In the genomic region with DNA sequence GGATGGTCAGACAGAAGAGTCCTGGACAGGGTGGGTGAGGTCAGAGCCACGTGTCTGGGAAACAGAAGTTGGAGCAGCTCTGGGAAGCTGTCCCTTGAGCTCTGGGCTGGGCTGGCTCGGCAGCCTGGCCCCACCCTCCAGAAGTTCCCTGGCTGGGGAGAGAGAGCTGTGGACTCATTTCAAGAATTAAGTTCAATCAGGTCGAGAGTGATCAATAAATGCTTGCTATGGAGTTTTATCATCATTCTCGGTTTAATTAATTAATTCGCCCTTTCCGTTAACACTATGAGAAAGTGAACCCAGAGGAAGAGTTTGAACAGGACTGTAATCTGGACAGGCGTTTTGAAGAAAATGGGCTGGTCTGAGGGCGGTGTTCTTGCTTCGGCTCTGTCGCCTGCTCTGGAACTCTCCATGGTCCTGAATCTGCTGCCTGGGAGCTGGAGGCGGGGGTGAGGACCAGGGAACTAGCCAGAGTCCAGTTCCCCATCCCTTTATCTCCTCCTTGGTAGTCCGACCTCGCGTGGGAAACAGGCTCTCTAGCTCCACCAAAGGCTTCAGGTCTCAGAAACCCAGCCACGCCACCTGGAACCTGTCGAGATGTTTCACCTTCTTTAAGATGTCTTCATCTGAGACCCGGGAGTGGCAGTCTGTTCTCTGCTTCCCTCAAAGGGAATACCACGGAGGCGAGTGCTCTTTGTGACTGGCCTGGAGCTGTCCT, we compare ENCODE assay signal across 9 mouse cellular contexts. TPM values are rescaled to one million over a fixed set of nuclear protein-coding genes. Genes with fewer than 3 reads are reported as not detected.
A peak's percentile ranks its signal among the peaks of the same experiment; 100 is the strongest.
DNase-seq lines count a peak whose midpoint lies in the region; ATAC-seq and TF ChIP-seq lines count a peak whose summit lies in the region.
"Had no signal": no experiment of that assay in that cellular context is flagged by ENCODE, and none has a peak within 500 bp of the region (broad histone marks: within the 10 kb centered on the region; RNA-seq: fewer than 3 reads in every experiment).

No protein-coding gene starts in this region.

- peak; percentile 19 to 41 for DNase-seq in urinary bladder, adult 18-20 months (ENCODE audit: low spot score in 2 of 2)
- no peak for DNase-seq in urinary bladder, adult 2 months (ENCODE audit: low spot score)
- peak; percentile 75 for DNase-seq in adrenal gland, postnatal 25 days
- peak; percentile 79 for DNase-seq in forebrain, embryonic 10.5 days (ENCODE audit: extremely low spot score, low spot score)
- DNase-seq in hindbrain, postnatal 0 days (ENCODE audit: low spot score): peak; percentile 74
- peak; percentile 36 to 76 for DNase-seq in spleen, postnatal 4 days (ENCODE audit: low spot score in 2 of 2)
- DNase-seq in layer of hippocampus, adult 9-10 months (ENCODE audit: low spot score): no peak

- peak overlapping the region; percentile 66 for H3K4me2 ChIP-seq in hindbrain, postnatal 0 days (ENCODE audit: low read depth, low read length)

- ATAC-seq in hindbrain, postnatal 0 days: no peak
- ATAC-seq in megakaryocyte progenitor cell, adult 5-6 weeks (replicated peaks; ENCODE audit: poor library complexity): peak; percentile 79

- WGBS in forebrain, embryonic 10.5 days: 1% methylated on average over 19 of the region's 19 CpGs
- WGBS in hindbrain, postnatal 0 days: 1% methylated on average over 19 of the region's 19 CpGs

- TF ChIP-seq CTCF in hindbrain, postnatal 0 days (IDR thresholded peaks at IDR 0.05; ENCODE audit: low read depth): peak; percentile 25; the same call in 1 of the 2 replicates

- no peaks in the 10 kb centered on the region for H3K9me3 ChIP-seq in forebrain, embryonic 10.5 days
- H3K9me3 ChIP-seq in hindbrain, postnatal 0 days (ENCODE audit: low read length): no peaks in the 10 kb centered on the region

- peaks cover 83% of the 10 kb centered on the region for H3K27me3 ChIP-seq in forebrain, embryonic 10.5 days (ENCODE audit: poor library complexity, severe bottlenecking)
- H3K27me3 ChIP-seq in hindbrain, postnatal 0 days (ENCODE audit: insufficient read depth, low read length): no peaks in the 10 kb centered on the region

- H3K4me1 ChIP-seq in forebrain, embryonic 10.5 days: peaks cover 69% of the 10 kb centered on the region
- peaks cover 7% of the 10 kb centered on the region for H3K4me1 ChIP-seq in hindbrain, postnatal 0 days (ENCODE audit: insufficient read depth, low read length)

- H3K4me3 ChIP-seq in forebrain, embryonic 10.5 days: peak overlapping the region; percentile 83
- H3K4me3 ChIP-seq in hindbrain, postnatal 0 days (ENCODE audit: low read length): peak overlapping the region; percentile 76

- H3K9ac ChIP-seq in hindbrain, postnatal 0 days (replicated peaks; ENCODE audit: low read length): peak overlapping the region; percentile 82

- H3K36me3 ChIP-seq in forebrain, embryonic 10.5 days (replicated peaks): no peaks in the 10 kb centered on the region
- no peaks in the 10 kb centered on the region for H3K36me3 ChIP-seq in hindbrain, postnatal 0 days (ENCODE audit: insufficient read depth, low read length)

- 0 out of 2 replicates have a peak overlapping the region, but pooled peaks have one; percentile 35 for H3K27ac ChIP-seq in forebrain, embryonic 10.5 days
- peak overlapping the region; percentile 93 for H3K27ac ChIP-seq in hindbrain, postnatal 0 days
- H3K27ac ChIP-seq: macrophage had no signal

RNA-seq across cellular contexts. Expression of a gene that starts 1.6 kb away (rescaled TPM):
- 0.41 and 0.66 TPM in 2 replicates for polyA plus RNA-seq in urinary bladder, adult 2 months (2012; rRNA removed)
- total RNA-seq in adrenal gland, postnatal 25 days (2021): 5.0 and 9.5 TPM in 2 replicates
- polyA plus RNA-seq in forebrain, embryonic 10.5 days (2016; fragmentation: Nextera tagmentation; extraction: Ambion mirVana): 96.5 and 106 TPM in 2 replicates
- 1,015 and 1,414 TPM in 2 replicates for total RNA-seq in hindbrain, postnatal 0 days (2014; rRNA removed)
- polyA plus RNA-seq in hindbrain, postnatal 0 days (2015; fragmentation: Nextera tagmentation; extraction: Ambion mirVana): 607 and 697 TPM in 2 replicates
- total RNA-seq in megakaryocyte progenitor cell, adult 5-6 weeks (2015): not detected in 2 replicates
- not detected in 2 replicates for total RNA-seq in megakaryocyte progenitor cell, adult 5-6 weeks (2017)
- polyA plus RNA-seq: macrophage had no signal

Comparison
In these comparisons a context has a peak if more than half of its experiments do, and no peak if none do; other contexts are left out.
1. DNase-seq: peak in urinary bladder, adult 18-20 months (2 of 2), adrenal gland, postnatal 25 days (single experiment), forebrain, embryonic 10.5 days (single experiment), hindbrain, postnatal 0 days (single experiment) and spleen, postnatal 4 days (2 of 2); none in urinary bladder, adult 2 months (single experiment) and layer of hippocampus, adult 9-10 months (single experiment).
2. RNA of a gene that starts 1.6 kb away (total RNA-seq): 1,015 to 1,414 TPM in hindbrain, postnatal 0 days; 5.0 to 9.5 TPM in adrenal gland, postnatal 25 days and not detected in megakaryocyte progenitor cell, adult 5-6 weeks; every median in the first group is over 10 times any median in the second.